ENCODE assay signal across 19 mouse cellular contexts in the genomic region with DNA sequence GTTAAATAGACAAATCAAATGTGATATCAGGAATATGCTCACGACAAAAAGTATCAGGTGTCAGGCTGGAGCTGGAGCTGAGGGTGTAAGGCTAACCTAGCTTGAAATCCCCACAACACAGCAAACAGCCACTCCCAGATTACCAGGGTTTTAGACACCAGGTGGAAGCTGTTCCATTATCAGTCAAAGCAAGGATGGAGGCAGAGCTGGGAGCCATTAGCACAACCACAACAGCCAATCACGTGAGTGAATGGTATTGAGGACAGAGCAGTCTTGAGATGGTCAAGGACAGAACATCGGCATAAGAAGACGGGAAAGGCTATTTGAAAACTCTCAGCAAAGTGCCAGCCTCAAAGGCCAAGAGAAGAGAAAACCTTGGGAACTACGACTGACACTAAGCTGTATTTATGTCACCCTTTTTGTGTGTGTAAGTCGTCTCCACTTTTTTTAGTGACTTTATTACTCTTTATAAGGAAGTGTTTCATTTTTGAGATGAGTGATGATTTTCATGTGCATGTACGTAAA. TPM values are rescaled to one million over a fixed set of nuclear protein-coding genes. Genes with fewer than 3 reads are reported as not detected.
"Had no signal": no experiment of that assay in that cellular context is flagged by ENCODE, and none has a peak within 500 bp of the region (broad histone marks: within the 10 kb centered on the region; RNA-seq: fewer than 3 reads in every experiment).

No protein-coding gene starts in this region.

- H3K4me2 ChIP-seq: limb, embryonic 13.5 days; liver, embryonic 12.5 days; liver, embryonic 15.5 days; lung, embryonic 15.5 days; midbrain, embryonic 15.5 days; neural tube, embryonic 12.5 days had no signal

- H3K4me3 ChIP-seq: layer of hippocampus, adult 2 months; limb, embryonic 10.5 days; limb, embryonic 13.5 days; liver, embryonic 12.5 days; liver, embryonic 15.5 days; lung, embryonic 15.5 days; megakaryocyte, embryonic 14.5 days; midbrain, embryonic 10.5 days; midbrain, embryonic 15.5 days; neural tube, embryonic 12.5 days had no signal

- H3K27me3 ChIP-seq: midbrain, embryonic 15.5 days; neural tube, embryonic 12.5 days had no signal

- H3K9me3 ChIP-seq: limb, embryonic 10.5 days; limb, embryonic 13.5 days; liver, embryonic 12.5 days; liver, embryonic 15.5 days; lung, embryonic 15.5 days; midbrain, embryonic 10.5 days; midbrain, embryonic 15.5 days; neural tube, embryonic 12.5 days had no signal

- DNase-seq: kidney, postnatal 25 days; layer of hippocampus, adult 9-11 months; liver; lung, adult 18-20 months; lung, postnatal 10 days; lung, postnatal 36 days; thymus, adult 18-20 months; thymus, postnatal 36 days had no signal

- H3K36me3 ChIP-seq: limb, embryonic 10.5 days; limb, embryonic 13.5 days; liver, embryonic 12.5 days; liver, embryonic 15.5 days; lung, embryonic 15.5 days; midbrain, embryonic 15.5 days had no signal

- H3K9ac ChIP-seq: limb, embryonic 13.5 days; liver, embryonic 12.5 days; liver, embryonic 15.5 days; lung, embryonic 15.5 days; midbrain, embryonic 15.5 days; neural tube, embryonic 12.5 days had no signal

- ATAC-seq: liver, embryonic 12.5 days; midbrain, embryonic 15.5 days had no signal

- H3K27ac ChIP-seq: kidney, postnatal 0 days; layer of hippocampus, adult 2 months; limb, embryonic 10.5 days; limb, embryonic 13.5 days; liver, embryonic 12.5 days; liver, embryonic 15.5 days; lung, embryonic 15.5 days; midbrain, embryonic 10.5 days; midbrain, embryonic 15.5 days; neural tube, embryonic 12.5 days had no signal

RNA-seq across cellular contexts. Expression of gene Tex14, which starts 51.2 kb away (rescaled TPM):
- polyA plus RNA-seq: liver, embryonic 12.5 days; midbrain, embryonic 10.5 days had no signal
